Mouse (Mus musculus) embryonic facial prominence, embryonic 13.5 days (tissue): ENCODE results near the gene AC161166.1. TPM values are rescaled to one million over a fixed set of nuclear protein-coding genes. Genes with fewer than 3 reads are reported as not detected.

Experiments used
- ATAC-seq: fragments of 200-750 bp; cut with Nextera tagmentation; 2 replicates; pipeline ENCODE4 v1.8.0; 2017; ENCODE audit warnings: low read depth; ENCODE audit not compliant: insufficient number of reproducible peaks, insufficient read depth, low FRiP score, low TSS enrichment
- H3K27ac ChIP-seq: fragments of 300-500 bp; sonication (generic); 2 replicates; pipeline ENCODE4 v1.5.1; 2015; ENCODE audit warnings: moderate library complexity, mild to moderate bottlenecking, inconsistent platforms
- H3K27me3 ChIP-seq: fragments of 300-500 bp; sonication (generic); 2 replicates; pipeline ENCODE4 v1.6.1; 2015; ENCODE audit warnings: mild to moderate bottlenecking, inconsistent platforms
- H3K36me3 ChIP-seq: fragments of 300-500 bp; sonication (generic); 2 replicates; pipeline ENCODE4 v1.6.1; 2015; ENCODE audit warnings: mild to moderate bottlenecking, inconsistent platforms
- H3K4me1 ChIP-seq: fragments of 300-500 bp; sonication (generic); 2 replicates; pipeline ENCODE4 v1.6.1; 2015; ENCODE audit warnings: inconsistent platforms
- H3K4me2 ChIP-seq: fragments of 300-500 bp; sonication (generic); 2 replicates; pipeline ENCODE4 v1.6.1; 2015; ENCODE audit warnings: moderate library complexity, mild to moderate bottlenecking, inconsistent platforms
- H3K4me3 ChIP-seq: fragments of 300-500 bp; sonication (generic); 2 replicates; pipeline ENCODE4 v1.5.1; 2015; ENCODE audit warnings: mild to moderate bottlenecking, inconsistent platforms
- H3K9ac ChIP-seq: fragments of 300-500 bp; sonication (generic); 2 replicates; pipeline ENCODE4 v1.6.1; 2015; ENCODE audit warnings: mild to moderate bottlenecking, inconsistent platforms
- H3K9me3 ChIP-seq: fragments of 300-500 bp; sonication (generic); 2 replicates; pipeline ENCODE4 v1.6.1; 2016; ENCODE audit warnings: inconsistent platforms
- WGBS: fragments of 180-500 bp; shearing (Covaris S2); methylation state at CpG from one replicate; pipeline ENCODE4 v1.1.7; 2015; ENCODE audit warnings: mixed read lengths; 5-methylcytosine and 5-hydroxymethylcytosine counted together
- polyA plus RNA-seq: library from polyadenylated mRNA; unstranded; fragments of >200 nt; fragmentation: Nextera tagmentation; extraction: Ambion mirVana; gene quantifications from 2 replicates; pipeline ENCODE4 v1.2.1, GENCODE M21; 2015

The AC161166.1 gene
- polyA plus RNA-seq, 1 experiment from 2014 or later: 0.53 TPM

DNA sequence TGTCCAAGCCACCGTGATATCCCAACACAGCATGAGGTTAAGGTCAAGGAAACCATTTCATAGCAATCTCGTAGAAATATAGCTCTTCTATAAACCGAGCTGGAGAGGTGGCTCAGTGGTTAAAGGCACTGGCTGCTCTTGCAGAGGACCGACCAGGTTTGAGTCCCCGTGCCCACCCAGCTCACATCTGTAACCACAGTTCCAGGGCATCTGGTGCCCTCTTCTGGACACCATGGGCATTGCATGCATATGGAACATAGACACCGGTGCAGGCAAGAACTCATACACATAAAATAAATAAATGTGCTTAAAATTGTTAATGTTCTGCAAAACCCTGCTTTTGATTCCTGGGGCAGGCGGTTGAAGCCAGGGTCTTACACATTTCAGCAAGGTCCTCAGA lies 39.3 kb downstream of the AC161166.1 start:
- H3K4me1 ChIP-seq: peaks cover 10% of the 10 kb centered on the region
- H3K4me2 ChIP-seq: no peak overlapping the region
- no peak for ATAC-seq
- no peak overlapping the region for H3K9ac ChIP-seq
- H3K9me3 ChIP-seq: peaks cover 11% of the 10 kb centered on the region; the same call in 1 of the 2 replicates
- no peaks in the 10 kb centered on the region for H3K36me3 ChIP-seq
- H3K27me3 ChIP-seq: no peaks in the 10 kb centered on the region
- WGBS: 68% methylated on average over 7 of the region's 7 CpGs
- no peak overlapping the region for H3K4me3 ChIP-seq
- H3K27ac ChIP-seq: no peak overlapping the region

DNA sequence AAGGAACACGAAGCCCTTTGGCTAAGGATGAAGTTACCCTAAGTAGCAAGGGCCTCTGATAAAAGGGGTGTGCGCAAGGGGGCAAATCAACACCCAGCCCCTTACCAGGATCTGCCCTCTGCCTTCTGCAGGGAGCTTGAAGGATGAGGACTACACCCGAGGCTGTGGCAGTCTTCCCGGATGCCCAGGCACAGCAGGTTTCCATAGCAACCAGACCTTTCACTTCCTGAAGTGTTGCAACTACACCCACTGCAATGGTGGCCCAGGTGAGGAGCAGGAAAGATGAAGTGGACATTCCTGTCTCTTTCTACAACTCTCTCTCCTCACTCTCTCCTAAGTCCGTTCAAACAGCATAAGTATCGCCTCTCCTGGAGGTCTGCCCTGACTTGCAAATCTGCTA lies 39.8 kb downstream of the AC161166.1 start:
- peaks cover 10% of the 10 kb centered on the region for H3K4me1 ChIP-seq
- H3K4me2 ChIP-seq: no peak overlapping the region
- H3K27ac ChIP-seq: no peak overlapping the region
- no peaks in the 10 kb centered on the region for H3K27me3 ChIP-seq
- WGBS: 70% methylated on average over 6 of the region's 6 CpGs
- no peaks in the 10 kb centered on the region for H3K36me3 ChIP-seq
- H3K9ac ChIP-seq: no peak overlapping the region
- H3K4me3 ChIP-seq: no peak overlapping the region
- no peak for ATAC-seq
- H3K9me3 ChIP-seq: peaks cover 8% of the 10 kb centered on the region; the same call in 1 of the 2 replicates

DNA sequence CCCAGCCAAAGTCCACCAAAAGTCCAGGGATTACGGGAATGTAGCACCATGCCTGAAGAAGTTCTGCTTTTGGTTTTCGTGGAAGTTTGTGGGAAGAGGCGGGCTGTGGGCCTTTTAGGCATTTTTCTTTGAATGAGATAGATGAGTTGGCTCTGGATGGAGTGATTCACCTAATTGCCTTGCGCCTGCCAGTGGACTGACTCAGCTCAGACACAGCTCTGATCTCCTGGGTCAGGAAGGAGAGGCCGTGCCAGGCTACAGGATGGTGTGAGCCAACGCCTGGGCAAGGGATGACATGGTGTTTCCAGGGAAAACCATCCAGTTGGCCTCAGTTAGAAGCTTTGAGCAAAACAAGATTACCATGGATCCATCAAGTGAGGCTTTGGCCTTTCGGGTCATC lies 41.9 kb downstream of the AC161166.1 start:
- no peak overlapping the region for H3K9ac ChIP-seq
- H3K9me3 ChIP-seq: peaks cover 8% of the 10 kb centered on the region; the same call in 1 of the 2 replicates
- no peaks in the 10 kb centered on the region for H3K27me3 ChIP-seq
- H3K27ac ChIP-seq: no peak overlapping the region
- H3K4me2 ChIP-seq: no peak overlapping the region
- 95% methylated on average over 7 of the region's 7 CpGs for WGBS
- peaks cover 10% of the 10 kb centered on the region for H3K4me1 ChIP-seq
- H3K36me3 ChIP-seq: no peaks in the 10 kb centered on the region
- ATAC-seq: no peak
- no peak overlapping the region for H3K4me3 ChIP-seq

DNA sequence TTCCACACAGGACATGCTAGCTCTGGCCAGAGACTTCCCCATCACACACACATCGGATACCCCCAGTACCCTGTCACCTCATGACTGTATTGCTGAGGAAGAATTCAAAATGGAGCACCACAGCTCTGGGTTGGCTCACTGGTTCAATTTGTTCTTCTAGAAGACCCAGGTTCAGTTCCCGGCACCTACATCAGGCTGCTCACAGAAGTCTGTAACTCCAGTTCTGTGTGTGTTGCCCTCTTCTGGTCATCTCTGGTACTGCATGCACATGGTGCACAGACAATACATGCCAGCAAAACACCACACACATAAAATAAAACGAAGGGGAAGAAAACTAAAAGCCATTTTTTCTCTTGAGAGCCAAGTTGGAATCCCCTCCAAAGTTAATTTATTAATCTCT lies 43.1 kb downstream of the AC161166.1 start:
- no peak overlapping the region for H3K27ac ChIP-seq
- ATAC-seq: no peak
- no peaks in the 10 kb centered on the region for H3K36me3 ChIP-seq
- 86% methylated on average over 3 of the region's 3 CpGs for WGBS
- no peak overlapping the region for H3K4me2 ChIP-seq
- H3K4me1 ChIP-seq: 0 out of 2 replicates have a peak, but pooled peaks cover under 1% of the 10 kb centered on the region
- no peak overlapping the region for H3K4me3 ChIP-seq
- 0 out of 2 replicates have a peak, but pooled peaks cover 1% of the 10 kb centered on the region for H3K27me3 ChIP-seq
- H3K9ac ChIP-seq: no peak overlapping the region
- peaks cover 8% of the 10 kb centered on the region; the same call in 1 of the 2 replicates for H3K9me3 ChIP-seq

DNA sequence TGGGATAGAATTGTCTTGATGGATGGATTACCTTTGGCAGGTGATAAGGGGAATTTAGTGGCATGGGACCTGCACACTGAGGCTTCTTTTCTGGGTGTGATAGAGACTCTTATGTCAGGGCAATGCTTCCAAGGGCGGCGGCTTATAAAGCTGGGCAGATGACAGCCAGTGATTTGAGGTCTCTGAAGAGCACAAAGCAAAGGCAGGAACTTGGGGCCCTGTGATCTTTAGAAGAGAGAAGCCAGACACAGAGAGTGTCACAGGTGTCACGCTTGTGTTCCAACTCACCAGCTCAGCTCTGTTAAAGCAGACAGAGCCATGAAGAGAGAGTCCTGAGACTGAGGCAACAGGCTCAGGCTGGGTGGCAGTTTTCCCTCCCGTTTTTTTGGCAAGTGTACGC lies 44.4 kb downstream of the AC161166.1 start:
- Histone ChIP-seq H3K27ac (no peak overlapping the region), H3K9ac (no peak overlapping the region), H3K27me3 (peaks cover 7% of the 10 kb centered on the region; the same call in 1 of the 2 replicates), H3K9me3 (peaks cover 8% of the 10 kb centered on the region; the same call in 1 of the 2 replicates), H3K36me3 (no peaks in the 10 kb centered on the region), H3K4me2 (no peak overlapping the region), H3K4me1 (peaks cover 4% of the 10 kb centered on the region; the same call in 1 of the 2 replicates), H3K4me3 (no peak overlapping the region)
- WGBS: 79% methylated on average over 5 of the region's 5 CpGs
- no peak for ATAC-seq

DNA sequence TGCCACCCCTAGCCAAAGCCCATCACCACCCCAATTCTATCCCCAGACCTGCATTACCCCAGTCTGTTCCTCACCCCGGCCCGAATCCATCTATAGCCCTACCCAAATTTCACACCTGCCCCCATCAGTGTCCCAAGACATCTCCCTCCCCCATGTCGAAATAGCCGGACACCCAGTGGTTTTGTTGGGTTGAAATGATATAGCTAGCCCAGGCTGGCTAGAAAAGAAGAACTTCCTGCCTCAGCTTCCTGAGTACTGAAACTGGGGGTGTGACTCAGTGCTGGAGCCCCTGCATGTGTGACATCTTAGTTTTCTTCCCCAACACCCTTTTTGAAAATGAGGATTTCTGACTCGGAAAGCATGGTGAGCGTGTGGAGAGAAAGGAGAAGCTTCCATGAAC lies 45.4 kb downstream of the AC161166.1 start:
- WGBS: 84% methylated on average over 6 of the region's 6 CpGs
- ATAC-seq: no peak
- Histone ChIP-seq H3K27ac (no peak overlapping the region), H3K36me3 (no peaks in the 10 kb centered on the region), H3K9me3 (peaks cover 8% of the 10 kb centered on the region; the same call in 1 of the 2 replicates), H3K4me2 (no peak overlapping the region), H3K9ac (no peak overlapping the region), H3K27me3 (peaks cover 13% of the 10 kb centered on the region; the same call in 1 of the 2 replicates), H3K4me3 (no peak overlapping the region), H3K4me1 (peaks cover 11% of the 10 kb centered on the region)

DNA sequence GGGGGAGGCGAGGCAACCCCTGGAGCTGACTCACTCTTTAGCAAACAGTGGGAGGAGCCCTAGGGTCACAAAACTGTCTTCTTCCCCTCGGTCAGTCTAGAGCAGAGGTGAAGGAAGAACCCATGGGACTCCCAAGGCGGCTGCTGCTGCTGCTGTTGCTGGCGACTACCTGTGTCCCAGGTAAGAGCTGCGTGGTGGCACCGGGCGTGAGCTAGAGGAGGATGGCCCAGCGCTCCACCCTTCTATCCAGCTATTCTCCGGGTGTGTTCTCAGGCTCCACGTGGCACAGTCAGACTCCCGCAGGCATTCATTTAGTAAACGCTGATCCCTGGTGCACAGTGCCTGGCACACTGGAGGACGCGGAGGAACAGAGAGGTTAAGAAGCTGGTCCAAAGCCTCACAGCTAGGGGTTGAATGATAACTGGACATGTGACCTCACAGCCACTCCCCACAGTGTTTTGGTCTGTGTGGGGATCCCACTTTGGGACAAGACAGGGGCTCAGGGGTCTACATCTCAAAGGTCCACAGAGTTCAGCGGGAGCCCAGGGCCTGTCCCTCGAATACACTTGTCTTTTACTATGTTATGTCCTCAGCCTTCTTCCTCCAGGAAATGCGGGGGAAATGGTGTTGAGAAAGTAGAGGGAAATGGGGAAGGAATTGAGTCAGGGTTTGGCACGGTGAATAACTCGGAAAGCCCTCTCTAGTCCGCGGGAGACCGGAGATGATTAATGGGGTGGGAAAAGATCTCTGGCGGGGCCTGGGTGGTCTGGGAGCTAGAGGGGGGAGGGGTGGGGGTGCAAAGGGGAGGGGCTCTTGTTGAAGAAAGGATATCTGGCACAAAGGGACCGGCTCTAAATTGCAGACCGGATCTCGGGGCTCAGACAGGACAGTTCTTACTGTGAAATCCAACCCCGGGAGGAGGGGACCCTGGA lies 49.6 kb downstream of the AC161166.1 start, which contains the start of gene Plaur:
TSS of gene Plaur (plus strand) at position 97 of the 932 bp plus-strand sequence.
- Histone ChIP-seq H3K36me3 (no peaks in the 10 kb centered on the region), H3K27ac (no peak within 1 kb of the TSS), H3K27me3 (peaks cover 13% of the 10 kb centered on the region; the same call in 1 of the 2 replicates), H3K4me3 (peak within 1 kb of the TSS; percentile 28), H3K9me3 (no peaks in the 10 kb centered on the region), H3K4me1 (peaks cover 17% of the 10 kb centered on the region), H3K9ac (peak within 1 kb of the TSS; percentile 32), H3K4me2 (peak within 1 kb of the TSS; percentile 52)
- 12% methylated on average over 27 of the region's 27 CpGs for WGBS
- ATAC-seq: 0 out of 2 replicates have a peak, but pooled peaks have one; percentile 18

DNA sequence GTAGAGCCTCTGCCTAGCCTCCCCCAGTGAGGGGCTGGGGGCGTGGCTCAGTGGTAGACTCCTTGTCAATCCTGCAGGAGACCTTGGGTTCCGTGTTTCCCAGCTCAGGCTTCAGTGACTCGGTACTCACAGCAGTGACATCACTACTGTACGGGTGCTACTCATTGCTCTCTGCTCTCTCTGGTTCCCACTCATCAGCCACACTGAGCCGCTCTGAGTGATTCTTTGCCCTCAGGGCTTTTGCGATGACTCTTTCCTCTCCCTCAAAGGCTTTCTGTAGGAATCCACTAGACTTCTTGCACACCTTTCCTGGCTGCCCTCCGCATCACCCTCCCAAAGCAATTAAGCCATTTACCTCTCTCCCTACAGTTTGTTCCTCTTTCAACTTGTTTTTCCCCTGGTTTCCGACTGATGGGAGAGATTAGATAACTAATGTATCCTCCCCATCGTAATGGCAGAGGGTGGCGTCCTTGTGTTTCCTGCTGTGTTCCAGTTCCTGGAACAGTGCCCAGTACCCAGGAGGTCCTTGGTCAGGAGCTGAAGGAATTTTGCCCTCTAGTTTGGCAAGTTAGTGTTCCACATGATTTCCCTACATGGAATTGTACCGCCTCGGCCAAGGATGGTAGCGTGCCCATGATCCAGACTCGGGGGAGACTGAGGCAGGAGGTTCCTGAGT lies 50.7 kb downstream of the AC161166.1 start:
- no peak overlapping the region for H3K4me2 ChIP-seq
- no peak overlapping the region for H3K4me3 ChIP-seq
- peaks cover 17% of the 10 kb centered on the region for H3K4me1 ChIP-seq
- H3K27ac ChIP-seq: no peak overlapping the region
- no peak for ATAC-seq
- H3K9me3 ChIP-seq: no peaks in the 10 kb centered on the region
- no peaks in the 10 kb centered on the region for H3K36me3 ChIP-seq
- WGBS: 61% methylated on average over 14 of the region's 14 CpGs
- no peak overlapping the region for H3K9ac ChIP-seq
- H3K27me3 ChIP-seq: peaks cover 13% of the 10 kb centered on the region; the same call in 1 of the 2 replicates

Other genes starting within 250 kb of the AC161166.1 start
- 10.7 and 10.8 TPM in 2 replicates for gene Zfp93, start 242.0 kb downstream of the AC161166.1 start, polyA plus RNA-seq
- gene Zfp61, start 211.2 kb downstream of the AC161166.1 start, polyA plus RNA-seq: 53.8 and 58.5 TPM in 2 replicates
- 14.3 and 18.8 TPM in 2 replicates for gene Zfp94, start 195.8 kb downstream of the AC161166.1 start, polyA plus RNA-seq
- gene Tescl, start 178.5 kb downstream of the AC161166.1 start, polyA plus RNA-seq: 0.25 TPM in 1 of 2 replicates, not detected in the other
- gene Lypd5, start 163.3 kb downstream of the AC161166.1 start, polyA plus RNA-seq: 0.45 and 0.91 TPM in 2 replicates
- 1.9 and 2.1 TPM in 2 replicates for gene Kcnn4, start 142.2 kb downstream of the AC161166.1 start, polyA plus RNA-seq
- gene Smg9, start 112.8 kb downstream of the AC161166.1 start, polyA plus RNA-seq: 21.6 and 27.0 TPM in 2 replicates
- not detected in 2 replicates for gene Irgc1, start 60.2 kb downstream of the AC161166.1 start, polyA plus RNA-seq
- gene Plaur, start 50.0 kb downstream of the AC161166.1 start, polyA plus RNA-seq: 2.6 and 3.8 TPM in 2 replicates
- gene Cadm4, start 30.4 kb downstream of the AC161166.1 start, polyA plus RNA-seq: 6.7 and 7.9 TPM in 2 replicates
- 95.8 and 96.3 TPM in 2 replicates for gene Zfp428, start 5.4 kb downstream of the AC161166.1 start, polyA plus RNA-seq
- 9.6 and 10.2 TPM in 2 replicates for gene Irgq, start 18.2 kb upstream of the AC161166.1 start, polyA plus RNA-seq
- 0.42 TPM in 1 of 2 replicates, not detected in the other for gene Pinlyp, start 33.7 kb upstream of the AC161166.1 start, polyA plus RNA-seq
- 127 and 147 TPM in 2 replicates for gene Xrcc1, start 33.8 kb upstream of the AC161166.1 start, polyA plus RNA-seq
- gene Ethe1, start 75.1 kb upstream of the AC161166.1 start, polyA plus RNA-seq: 24.0 and 26.0 TPM in 2 replicates
- 7.0 and 7.3 TPM in 2 replicates for gene Zfp575, start 75.2 kb upstream of the AC161166.1 start, polyA plus RNA-seq
- gene Phldb3, start 98.3 kb upstream of the AC161166.1 start, polyA plus RNA-seq: 0.37 and 0.65 TPM in 2 replicates
- gene Lypd3, start 124.1 kb upstream of the AC161166.1 start, polyA plus RNA-seq: 13.7 and 16.0 TPM in 2 replicates
- gene Tex101, start 164.2 kb upstream of the AC161166.1 start, polyA plus RNA-seq: not detected in 2 replicates
- not detected in 2 replicates for gene BC049730, start 196.8 kb upstream of the AC161166.1 start, polyA plus RNA-seq
- gene Gm4763, start 214.5 kb upstream of the AC161166.1 start, polyA plus RNA-seq: not detected in 2 replicates
- 0.35 and 0.77 TPM in 2 replicates for gene Cd177, start 247.9 kb upstream of the AC161166.1 start, polyA plus RNA-seq